Mouse (Mus musculus) hematopoietic multipotent progenitor cell, adult 10-12 weeks (in vitro differentiated cells): ENCODE results near the gene Mup18. TPM values are rescaled to one million over a fixed set of nuclear protein-coding genes. Genes with fewer than 3 reads are reported as not detected.

ENCODE experiments used
- polyA plus RNA-seq: library from polyadenylated mRNA; stranded (reverse); fragments of >175 nt; gene quantifications from 2 replicates; pipeline ENCODE4 v1.2.3, GENCODE M21; 2012; ENCODE audit warnings: low replicate concordance

Mup18 gene
- not detected in 2 replicates for polyA plus RNA-seq

DNA sequence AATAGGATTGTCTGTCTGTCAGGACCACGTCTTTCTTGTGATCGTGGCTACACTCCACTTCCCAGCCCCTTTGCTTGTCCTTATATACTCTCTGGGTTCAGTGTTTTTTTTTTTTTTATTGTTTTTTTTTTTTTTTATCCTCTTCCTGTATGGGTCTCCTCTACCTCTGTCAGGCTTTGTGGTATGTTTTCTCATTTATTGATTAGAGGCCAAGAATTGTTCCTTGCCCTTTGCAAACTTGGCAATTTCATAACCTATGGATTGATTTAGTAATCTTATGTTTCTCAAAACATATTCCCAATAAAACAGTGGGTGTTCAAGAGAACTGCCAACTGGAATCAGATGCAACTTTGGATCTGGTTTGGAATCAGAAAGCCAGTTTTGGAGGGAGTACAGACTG lies at the start of gene Mup18:
Mup18 (minus strand) TSS at position 101 of the 400 bp plus-strand sequence.

Other genes with a start within 250 kb of the Mup18 start
- not detected in 2 replicates for gene Mup15, start 234.4 kb downstream of the Mup18 start, polyA plus RNA-seq
- not detected in 2 replicates for gene Mup16, start 154.6 kb downstream of the Mup18 start, polyA plus RNA-seq
- gene Mup17, start 78.3 kb downstream of the Mup18 start, polyA plus RNA-seq = not detected in 2 replicates
- not detected in 2 replicates for gene Mup19, start 108.1 kb upstream of the Mup18 start, polyA plus RNA-seq
- gene Mup5, start 161.1 kb upstream of the Mup18 start, polyA plus RNA-seq = not detected in 2 replicates